Mouse (Mus musculus) embryonic fibroblast, embryonic 13.5 days (primary cell): ENCODE measurements around the gene Arhgap31.

Experiments used
- CTCF ChIP-seq: IDR thresholded peaks from 2 replicates; pipeline ENCODE4 v1.5.1; 2011; ENCODE audit warnings: mild to moderate bottlenecking, control low read depth, low read length, moderate library complexity, borderline replicate concordance; ENCODE audit not compliant: insufficient read depth
- POLR2A ChIP-seq: IDR thresholded peaks from 2 replicates; pipeline ENCODE4 v1.6.1; 2011; ENCODE audit warnings: low read depth, mild to moderate bottlenecking, control low read depth, low read length, moderate library complexity

DNA sequence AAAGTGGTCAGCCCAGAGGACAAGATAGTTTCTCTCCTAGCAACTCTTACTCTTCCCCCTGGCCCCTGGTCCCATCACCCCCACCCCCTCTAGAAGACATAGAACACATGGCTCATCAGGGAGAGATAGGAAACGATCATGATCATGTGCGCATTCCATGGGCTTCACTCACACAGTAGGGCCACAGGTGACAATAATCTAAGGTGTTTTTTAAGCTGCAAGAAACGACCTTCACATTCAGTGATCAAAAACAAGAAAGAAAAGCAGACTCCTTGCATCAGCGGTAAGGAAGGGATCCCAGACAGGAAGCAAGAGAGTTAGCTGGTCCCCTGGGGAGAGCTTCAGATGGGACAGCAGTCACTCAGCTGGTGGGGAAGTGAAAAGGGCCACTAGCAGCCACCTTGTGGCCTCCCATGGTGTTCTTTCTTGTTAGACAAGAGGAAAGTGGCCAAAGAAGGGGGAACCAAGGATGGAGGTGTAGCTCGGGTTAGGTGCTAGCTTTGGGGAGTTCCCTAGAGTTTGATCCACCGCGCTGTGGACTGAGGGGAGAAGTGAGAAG lies 4.0 kb downstream of the Arhgap31 start:
- no peak for TF ChIP-seq POLR2A
- TF ChIP-seq CTCF, result no peak
